Mouse (Mus musculus) adrenal gland (tissue): ENCODE data around the gene Mfsd11.
"Not testable (repeated sequence)": the region's sequence is repeated elsewhere in the genome, so short reads cannot be mapped to it uniquely, and the experiment has no call there.

ENCODE experiments used
- intact Hi-C: fragments of 180-260 bp; cut with DNase I; formaldehyde crosslinking; loops from one replicate; pipeline ENCODE4 v1.15.1; 2025

The Mfsd11 gene

GRCm38 (mm10) chr11:116819932-116820593 is 32.2 kb upstream of the Mfsd11 start:
- intact Hi-C loops, result no loop called here

DNA sequence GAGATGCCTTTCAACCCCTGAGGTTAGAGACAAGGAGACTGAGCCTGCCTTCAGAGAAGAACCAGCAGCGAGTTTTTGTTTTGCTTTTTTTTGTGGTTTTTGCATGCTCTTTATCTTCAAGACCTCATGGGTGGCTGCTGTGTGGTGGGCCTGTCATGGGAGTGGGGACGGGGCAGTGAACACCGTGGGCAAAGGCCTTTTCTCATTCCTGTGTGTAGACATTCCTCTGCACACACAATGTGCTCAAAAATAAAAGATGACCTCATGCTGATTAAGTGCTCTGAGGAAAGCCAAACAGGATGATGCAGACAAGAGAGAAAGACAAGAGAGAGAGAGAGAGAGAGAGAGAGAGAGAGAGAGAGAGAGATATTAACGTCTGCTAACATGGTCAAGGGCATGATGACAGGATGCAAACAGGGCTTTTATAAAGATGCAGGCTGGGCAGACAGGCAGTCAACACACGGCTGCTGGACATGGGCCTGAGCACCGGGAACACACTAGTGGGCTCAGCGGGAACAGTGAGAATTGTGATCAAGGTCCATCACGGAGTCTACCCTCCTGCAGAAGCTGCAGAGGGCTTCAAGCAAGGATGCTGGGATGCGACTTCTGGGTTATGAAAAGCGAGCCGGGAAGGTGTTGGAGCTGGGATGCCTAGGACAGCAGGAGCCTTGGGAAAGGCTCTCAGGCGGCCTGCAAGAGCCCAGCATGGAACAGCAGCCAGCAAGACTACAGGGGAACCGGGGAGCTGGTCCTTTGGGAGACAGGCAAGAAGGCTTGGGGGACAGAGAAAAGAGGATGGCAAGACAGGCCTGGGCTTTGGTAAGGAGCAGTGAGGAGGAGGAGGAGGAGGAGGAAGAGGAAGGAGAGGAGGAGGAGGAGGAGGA is 30.9 kb upstream of the Mfsd11 start:
- intact Hi-C loops, result no loop called here

- intact Hi-C loops, result no loop called here
Observed at GRCm38 (mm10) chr11:116822215-116822614, 30.0 kb upstream of the Mfsd11 start.

- intact Hi-C loops, result no loop called here
Observed at GRCm38 (mm10) chr11:116822626-116823025, 29.6 kb upstream of the Mfsd11 start.

- intact Hi-C loops, result no loop called here
Observed at GRCm38 (mm10) chr11:116823255-116823654, 29.0 kb upstream of the Mfsd11 start.

- intact Hi-C loops, result not testable (repeated sequence)
Observed at GRCm38 (mm10) chr11:116823885-116824284, 28.4 kb upstream of the Mfsd11 start.

- intact Hi-C loops, result no loop called here
Observed at GRCm38 (mm10) chr11:116825230-116825629, 27.0 kb upstream of the Mfsd11 start.

- intact Hi-C loops, result no loop called here
Observed at GRCm38 (mm10) chr11:116826550-116827504, 25.4 kb upstream of the Mfsd11 start.

GRCm38 (mm10) chr11:116827534-116828165 is 24.6 kb upstream of the Mfsd11 start, which contains the start of gene Mxra7:
TSS of gene Mxra7 (minus strand) at chr11:116828046.
- intact Hi-C loops, result no loop called here

GRCm38 (mm10) chr11:116832172-116832685 is 20.0 kb upstream of the Mfsd11 start:
- intact Hi-C loops, result no loop called here

DNA sequence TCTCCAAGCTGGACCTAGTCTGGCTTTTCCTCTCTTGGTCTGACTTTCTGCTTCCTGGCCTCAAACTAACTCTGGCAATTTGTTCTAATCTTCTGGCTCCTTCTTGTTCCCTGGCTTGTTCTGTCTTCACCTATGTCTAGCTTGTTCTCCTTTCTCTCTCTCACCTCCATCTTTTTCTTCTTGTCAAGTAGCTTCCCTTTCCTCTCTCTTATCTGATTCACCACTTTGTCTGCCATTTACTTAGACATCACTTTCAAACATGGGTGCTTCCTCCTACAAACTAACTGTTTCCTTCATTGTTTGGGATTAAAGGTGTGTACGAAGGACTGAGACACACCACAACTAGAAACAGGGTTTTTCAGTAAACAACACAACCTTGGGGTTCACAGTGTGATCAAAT is 17.3 kb upstream of the Mfsd11 start:
- intact Hi-C loops, result no loop called here

- intact Hi-C loops, result no loop called here
Observed at GRCm38 (mm10) chr11:116836283-116836682, 16.0 kb upstream of the Mfsd11 start.

- intact Hi-C loops, result no loop called here
Observed at GRCm38 (mm10) chr11:116837441-116837840, 14.8 kb upstream of the Mfsd11 start.

- intact Hi-C loops, result no loop called here
Observed at GRCm38 (mm10) chr11:116838936-116839335, 13.3 kb upstream of the Mfsd11 start.

DNA sequence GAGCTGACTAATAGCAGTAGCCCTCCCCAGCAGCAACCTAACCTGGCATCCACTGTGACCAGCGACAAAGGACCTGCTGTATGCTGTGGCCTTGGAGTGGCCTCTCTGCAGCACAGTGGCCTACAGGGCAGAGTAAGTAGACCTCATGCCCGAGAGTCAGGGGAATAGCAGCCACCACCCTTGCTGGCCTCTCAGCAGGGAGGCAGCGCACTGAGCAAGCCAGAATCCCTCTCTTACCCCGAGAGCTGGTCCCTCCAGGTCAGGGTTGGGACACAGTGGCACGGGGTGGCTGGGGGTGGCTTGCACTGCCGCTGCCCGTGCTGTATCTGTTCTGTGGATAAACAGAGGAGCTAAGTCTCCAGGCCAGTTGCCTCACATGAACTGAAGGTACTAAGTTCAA is 12.6 kb upstream of the Mfsd11 start:
- intact Hi-C loops, result no loop called here

DNA sequence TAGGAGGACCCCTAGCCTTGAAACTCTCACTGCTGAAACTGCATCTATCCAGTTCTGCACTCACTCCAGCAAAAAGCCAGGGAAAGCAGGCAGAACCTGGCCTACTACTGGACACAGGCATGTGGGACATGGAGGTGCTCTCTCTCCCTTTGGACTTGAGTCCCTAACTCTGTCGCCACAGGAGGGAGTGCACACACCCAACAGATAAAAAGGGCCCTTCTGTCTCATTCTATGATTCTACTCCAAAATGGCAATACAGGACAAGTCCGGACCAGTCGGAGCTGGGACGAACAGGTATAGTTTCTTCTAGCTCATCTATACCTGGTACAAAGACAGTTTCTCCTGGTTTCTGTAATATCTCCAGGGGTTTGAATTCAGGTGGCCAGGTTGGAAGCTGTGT is 11.5 kb upstream of the Mfsd11 start:
- intact Hi-C loops, result no loop called here

- intact Hi-C loops, result no loop called here
Observed at GRCm38 (mm10) chr11:116842531-116843260, 9.5 kb upstream of the Mfsd11 start.

DNA sequence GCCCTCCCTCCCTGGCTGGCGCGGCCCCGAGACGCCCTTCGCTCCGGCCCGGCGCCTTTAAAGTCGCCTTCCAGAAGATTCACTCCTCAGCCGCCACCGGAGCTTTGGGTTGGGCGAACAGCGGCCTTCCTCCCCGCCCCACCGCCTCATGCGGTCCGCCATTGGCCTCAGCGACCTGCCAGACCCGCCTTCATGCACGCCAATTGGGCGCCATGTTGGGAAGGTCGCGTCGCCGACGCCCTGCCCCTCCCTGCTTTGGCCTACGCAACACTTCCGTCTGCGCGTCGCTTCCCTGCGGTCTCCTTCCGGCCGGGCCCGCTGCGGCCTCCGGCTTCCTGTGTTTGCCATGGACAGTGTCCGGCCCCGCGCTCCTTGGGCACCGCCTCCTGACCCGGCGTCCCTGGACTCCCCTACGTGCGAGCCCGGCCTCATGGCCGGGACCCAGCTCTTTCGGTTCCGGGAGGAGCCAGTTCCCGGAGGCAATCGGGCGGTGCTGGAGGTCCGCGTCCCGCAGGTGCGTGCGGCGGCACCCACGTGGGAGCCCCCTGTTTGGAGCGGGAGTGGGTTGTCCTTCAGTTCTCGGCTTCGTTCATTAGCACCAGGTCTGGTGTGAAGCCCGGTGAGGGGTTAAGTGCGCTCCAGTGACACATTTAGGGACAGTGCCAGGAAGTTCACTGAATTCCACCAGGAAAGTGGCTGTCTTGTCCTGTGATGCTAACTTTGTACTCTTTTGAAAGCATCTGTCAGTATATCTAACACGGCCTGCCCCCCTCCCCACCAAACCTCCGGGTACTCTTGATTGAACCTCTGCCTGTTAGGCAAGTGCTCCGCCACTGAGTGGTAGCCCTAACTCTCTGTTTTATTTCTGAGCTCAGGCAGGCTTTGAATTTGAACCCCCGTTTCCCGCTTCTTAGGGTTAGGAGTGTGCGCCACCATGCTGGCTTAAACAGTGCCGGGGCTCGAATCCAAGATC is 8.7 kb upstream of the Mfsd11 start, which contains the start of the genes Mettl23 and Jmjd6:
Gene Mettl23 (plus strand): TSS at position 18 of the 973 bp plus-strand sequence.
Gene Jmjd6 (minus strand): TSS at position 189 of the 973 bp plus-strand sequence.
- intact Hi-C loops, result no loop called here
